Mouse (Mus musculus): ENCODE measurements around the gene Gmeb1. TPM values are rescaled to one million over a fixed set of nuclear protein-coding genes. Genes with fewer than 3 reads are reported as not detected.
A peak's percentile ranks its signal among the peaks of the same experiment; 100 is the strongest.

Gene Gmeb1
- polyA plus RNA-seq, 1 experiment from 2014 or later: 24.7 TPM

DNA sequence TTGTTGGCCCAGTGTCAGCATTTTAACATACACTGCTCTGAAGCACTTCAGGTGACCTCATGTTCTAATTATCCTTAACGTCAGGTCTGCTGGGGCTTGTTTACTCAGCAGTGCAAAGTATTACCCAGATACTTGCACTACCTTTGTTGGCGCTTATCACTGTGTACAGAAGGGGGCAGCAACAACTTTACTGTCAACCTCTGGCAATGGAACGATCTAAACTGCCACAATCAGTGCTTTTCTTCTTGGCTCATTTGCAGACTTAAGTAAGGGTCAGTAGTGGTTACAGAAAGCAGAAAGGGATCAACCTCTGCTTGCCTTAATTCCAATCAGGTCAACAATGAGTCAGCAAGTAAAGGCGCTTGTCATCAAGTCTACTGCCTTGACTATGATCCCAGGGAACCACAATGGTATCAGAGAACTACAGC is 63.1 kb downstream of the Gmeb1 start:
- no peak overlapping the region for H3K27ac ChIP-seq (replicated peaks; ENCODE audit: low read depth, low read length)
- H3K27me3 ChIP-seq (replicated peaks; ENCODE audit: control insufficient read depth, insufficient read depth, low read length): no peaks in the 10 kb centered on the region
- WGBS: 54% methylated on average over 4 of the region's 4 CpGs
- no peak overlapping the region for H3K4me2 ChIP-seq (ENCODE audit: low read depth, low read length)
- peaks cover 3% of the 10 kb centered on the region; the same call in 1 of the 2 replicates for H3K4me1 ChIP-seq (ENCODE audit: control insufficient read depth, insufficient read depth, low read length)
- H3K9ac ChIP-seq (ENCODE audit: low read depth, low read length): no peak overlapping the region
- peaks cover 65% of the 10 kb centered on the region for H3K36me3 ChIP-seq (ENCODE audit: control insufficient read depth, insufficient read depth, low read length)
- no peak overlapping the region for H3K4me3 ChIP-seq (ENCODE audit: low read depth, low read length)
- ATAC-seq (ENCODE audit: low read depth) (0 out of 2 replicates have a peak, but pooled peaks have one; percentile 41), DNase-seq (ENCODE audit: low spot score) (no peak)
- no peaks in the 10 kb centered on the region for H3K9me3 ChIP-seq (ENCODE audit: control insufficient read depth, low read length)

GRCm38 (mm10) chr4:132194975-132195374 is 66.4 kb downstream of the Gmeb1 start:
- Histone ChIP-seq H3K27me3 (replicated peaks; ENCODE audit: control insufficient read depth, insufficient read depth, low read length) (no peaks in the 10 kb centered on the region), H3K27ac (replicated peaks; ENCODE audit: low read depth, low read length) (no peak overlapping the region), H3K4me2 (ENCODE audit: low read depth, low read length) (no peak overlapping the region), H3K4me1 (ENCODE audit: control insufficient read depth, insufficient read depth, low read length) (no peaks in the 10 kb centered on the region), H3K9me3 (ENCODE audit: control insufficient read depth, low read length) (no peaks in the 10 kb centered on the region), H3K36me3 (ENCODE audit: control insufficient read depth, insufficient read depth, low read length) (peaks cover 60% of the 10 kb centered on the region), H3K4me3 (ENCODE audit: low read depth, low read length) (no peak overlapping the region), H3K9ac (ENCODE audit: low read depth, low read length) (no peak overlapping the region)
- no peak for ATAC-seq (ENCODE audit: low read depth)
- WGBS: 77% methylated on average over 3 of the region's 3 CpGs
- no peak for DNase-seq (ENCODE audit: low spot score)

DNA sequence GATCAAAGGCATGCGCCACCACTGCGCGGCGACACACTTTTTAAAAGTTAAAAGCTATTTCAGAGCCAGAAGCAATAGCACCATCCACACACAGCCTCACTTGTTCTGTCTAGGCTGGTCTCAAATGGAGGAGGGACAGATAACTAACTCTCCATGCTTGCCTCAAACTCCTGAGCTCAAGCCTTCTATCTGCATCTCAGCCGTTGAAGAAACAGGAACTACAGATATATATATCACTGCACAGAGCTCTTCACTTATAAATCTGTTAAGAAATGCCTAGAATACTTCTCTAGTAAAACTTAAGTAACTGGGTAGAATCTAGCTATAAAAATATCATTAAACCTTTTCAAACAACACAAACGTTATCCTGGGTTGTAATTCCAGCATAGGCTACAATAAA is 67.0 kb downstream of the Gmeb1 start:
- WGBS: 92% methylated on average over 6 of the region's 6 CpGs
- no peak for ATAC-seq (ENCODE audit: low read depth)
- no peaks in the 10 kb centered on the region for H3K27me3 ChIP-seq (replicated peaks; ENCODE audit: control insufficient read depth, insufficient read depth, low read length)
- H3K4me2 ChIP-seq (ENCODE audit: low read depth, low read length): no peak overlapping the region
- no peak overlapping the region for H3K4me3 ChIP-seq (ENCODE audit: low read depth, low read length)
- H3K9ac ChIP-seq (ENCODE audit: low read depth, low read length): no peak overlapping the region
- no peaks in the 10 kb centered on the region for H3K9me3 ChIP-seq (ENCODE audit: control insufficient read depth, low read length)
- no peak overlapping the region for H3K27ac ChIP-seq (replicated peaks; ENCODE audit: low read depth, low read length)
- H3K4me1 ChIP-seq (ENCODE audit: control insufficient read depth, insufficient read depth, low read length): no peaks in the 10 kb centered on the region
- peaks cover 59% of the 10 kb centered on the region for H3K36me3 ChIP-seq (ENCODE audit: control insufficient read depth, insufficient read depth, low read length)
- no peak for DNase-seq (ENCODE audit: low spot score)

- ATAC-seq (ENCODE audit: low read depth) (no peak), DNase-seq (ENCODE audit: low spot score) (no peak)
- H3K27me3 ChIP-seq (replicated peaks; ENCODE audit: control insufficient read depth, insufficient read depth, low read length): no peaks in the 10 kb centered on the region
- no peaks in the 10 kb centered on the region for H3K9me3 ChIP-seq (ENCODE audit: control insufficient read depth, low read length)
- H3K36me3 ChIP-seq (ENCODE audit: control insufficient read depth, insufficient read depth, low read length): peaks cover 69% of the 10 kb centered on the region
- H3K4me3 ChIP-seq (ENCODE audit: low read depth, low read length): no peak overlapping the region
- no peaks in the 10 kb centered on the region for H3K4me1 ChIP-seq (ENCODE audit: control insufficient read depth, insufficient read depth, low read length)
- no peak overlapping the region for H3K27ac ChIP-seq (replicated peaks; ENCODE audit: low read depth, low read length)
- H3K4me2 ChIP-seq (ENCODE audit: low read depth, low read length): no peak overlapping the region
- WGBS: 90% methylated on average over 2 of the region's 2 CpGs
- no peak overlapping the region for H3K9ac ChIP-seq (ENCODE audit: low read depth, low read length)
These were observed 73.5 kb downstream of the Gmeb1 start for GRCm38 (mm10) chr4:132187826-132188401.

DNA sequence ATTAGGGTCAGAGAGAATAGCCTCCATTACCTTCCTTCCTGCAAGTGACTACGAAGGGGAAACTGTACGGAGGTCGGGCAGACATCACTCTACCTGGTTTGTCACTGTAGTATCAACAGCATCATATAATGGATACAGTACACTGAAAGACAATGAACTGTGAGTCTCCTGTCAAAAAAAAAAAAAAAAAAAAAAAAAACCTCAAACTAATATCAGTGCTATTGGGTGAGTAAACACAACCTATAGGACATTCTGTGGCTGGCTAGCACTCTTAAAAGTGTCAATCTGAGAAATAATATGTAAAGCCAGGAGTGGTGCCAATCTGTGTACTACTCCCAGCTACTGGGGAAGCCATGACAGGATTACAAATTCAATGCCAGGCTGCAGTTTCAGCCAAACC is 78.2 kb downstream of the Gmeb1 start:
- H3K9me3 ChIP-seq (ENCODE audit: control insufficient read depth, low read length): no peaks in the 10 kb centered on the region
- no peak overlapping the region for H3K27ac ChIP-seq (replicated peaks; ENCODE audit: low read depth, low read length)
- no peaks in the 10 kb centered on the region for H3K27me3 ChIP-seq (replicated peaks; ENCODE audit: control insufficient read depth, insufficient read depth, low read length)
- WGBS: 89% methylated on average over 3 of the region's 3 CpGs
- DNase-seq (ENCODE audit: low spot score): no peak
- H3K36me3 ChIP-seq (ENCODE audit: control insufficient read depth, insufficient read depth, low read length): peaks cover 61% of the 10 kb centered on the region
- H3K4me3 ChIP-seq (ENCODE audit: low read depth, low read length): no peak overlapping the region
- H3K9ac ChIP-seq (ENCODE audit: low read depth, low read length): no peak overlapping the region
- no peak overlapping the region for H3K4me2 ChIP-seq (ENCODE audit: low read depth, low read length)
- no peaks in the 10 kb centered on the region for H3K4me1 ChIP-seq (ENCODE audit: control insufficient read depth, insufficient read depth, low read length)
- ATAC-seq (ENCODE audit: low read depth): no peak

GRCm38 (mm10) chr4:132181721-132182658 is 79.4 kb downstream of the Gmeb1 start:
- WGBS: 64% methylated on average over 22 of the region's 22 CpGs
- Histone ChIP-seq H3K4me1 (ENCODE audit: control insufficient read depth, insufficient read depth, low read length) (no peaks in the 10 kb centered on the region), H3K4me2 (ENCODE audit: low read depth, low read length) (no peak overlapping the region), H3K9ac (ENCODE audit: low read depth, low read length) (no peak overlapping the region), H3K4me3 (ENCODE audit: low read depth, low read length) (no peak overlapping the region), H3K27me3 (replicated peaks; ENCODE audit: control insufficient read depth, insufficient read depth, low read length) (no peaks in the 10 kb centered on the region), H3K9me3 (ENCODE audit: control insufficient read depth, low read length) (no peaks in the 10 kb centered on the region), H3K27ac (replicated peaks; ENCODE audit: low read depth, low read length) (no peak overlapping the region), H3K36me3 (ENCODE audit: control insufficient read depth, insufficient read depth, low read length) (peaks cover 53% of the 10 kb centered on the region)
- no peak for DNase-seq (ENCODE audit: low spot score)
- no peak for ATAC-seq (ENCODE audit: low read depth)

DNA sequence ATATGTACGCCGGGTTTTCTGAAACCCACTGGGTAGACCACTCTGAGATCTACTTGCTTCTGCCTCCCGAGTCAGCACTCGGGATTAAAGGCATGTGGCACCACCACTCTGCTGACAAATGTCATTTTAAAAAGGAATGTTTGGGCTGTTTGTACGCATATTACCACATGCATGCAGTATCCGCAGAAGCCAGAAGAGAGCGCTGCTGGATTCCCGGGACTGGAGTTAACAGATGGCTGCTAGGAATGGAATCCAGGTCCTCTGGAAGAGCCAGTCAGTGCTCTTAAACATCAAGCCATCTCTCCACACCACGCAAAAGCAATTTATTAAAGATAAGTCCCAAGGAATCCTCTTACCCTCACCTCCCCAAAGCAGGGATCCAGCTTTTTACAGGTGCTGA is 80.7 kb downstream of the Gmeb1 start:
- no peak overlapping the region for H3K4me2 ChIP-seq (ENCODE audit: low read depth, low read length)
- no peak for ATAC-seq (ENCODE audit: low read depth)
- no peak overlapping the region for H3K27ac ChIP-seq (replicated peaks; ENCODE audit: low read depth, low read length)
- H3K9me3 ChIP-seq (ENCODE audit: control insufficient read depth, low read length): no peaks in the 10 kb centered on the region
- no peak overlapping the region for H3K9ac ChIP-seq (ENCODE audit: low read depth, low read length)
- no peaks in the 10 kb centered on the region for H3K27me3 ChIP-seq (replicated peaks; ENCODE audit: control insufficient read depth, insufficient read depth, low read length)
- H3K4me3 ChIP-seq (ENCODE audit: low read depth, low read length): no peak overlapping the region
- no peaks in the 10 kb centered on the region for H3K4me1 ChIP-seq (ENCODE audit: control insufficient read depth, insufficient read depth, low read length)
- peaks cover 44% of the 10 kb centered on the region for H3K36me3 ChIP-seq (ENCODE audit: control insufficient read depth, insufficient read depth, low read length)
- WGBS: 67% methylated on average over 9 of the region's 9 CpGs
- no peak for DNase-seq (ENCODE audit: low spot score)

DNA sequence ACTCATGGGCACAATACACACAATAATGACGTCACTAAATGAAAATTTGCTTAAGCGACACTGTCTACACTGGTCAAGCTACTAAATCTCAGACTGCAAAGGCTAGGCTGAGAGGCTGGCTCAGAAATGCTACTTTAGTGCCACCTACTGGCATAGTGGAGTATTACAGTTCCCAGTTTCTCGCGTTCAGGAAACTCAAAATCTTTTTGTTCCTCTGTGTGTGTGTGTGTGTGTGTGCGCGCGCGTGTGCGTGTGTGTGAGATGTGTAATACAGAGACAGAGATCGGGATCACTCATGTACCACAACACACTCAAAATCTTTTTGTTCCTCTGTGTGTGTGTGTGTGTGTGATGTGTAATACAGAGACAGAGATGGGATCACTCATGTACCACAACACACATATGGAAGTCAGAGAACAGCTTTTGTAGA is 82.8 kb downstream of the Gmeb1 start:
- Histone ChIP-seq H3K36me3 (ENCODE audit: control insufficient read depth, insufficient read depth, low read length) (peaks cover 25% of the 10 kb centered on the region), H3K27me3 (replicated peaks; ENCODE audit: control insufficient read depth, insufficient read depth, low read length) (no peaks in the 10 kb centered on the region), H3K4me2 (ENCODE audit: low read depth, low read length) (no peak overlapping the region), H3K27ac (replicated peaks; ENCODE audit: low read depth, low read length) (no peak overlapping the region), H3K4me1 (ENCODE audit: control insufficient read depth, insufficient read depth, low read length) (no peaks in the 10 kb centered on the region), H3K9ac (ENCODE audit: low read depth, low read length) (no peak overlapping the region), H3K9me3 (ENCODE audit: control insufficient read depth, low read length) (no peaks in the 10 kb centered on the region), H3K4me3 (ENCODE audit: low read depth, low read length) (no peak overlapping the region)
- peak; percentile 80 for ATAC-seq (ENCODE audit: low read depth)
- DNase-seq (ENCODE audit: low spot score): peak; percentile 66
- WGBS: 12% methylated on average over 10 of the region's 10 CpGs

Measured in embryonic facial prominence, embryonic 14.5 days (tissue).